Mouse (Mus musculus) spleen, adult 18-20 months (tissue): ENCODE data around the gene Zfp664.

Experiments used
- DNase-seq, 2 experiments: peaks; one replicate each; pipeline ENCODE4 v3.0.0; 2022; ENCODE audit warnings: mixed read lengths in 2 of 2

The Zfp664 gene

DNA sequence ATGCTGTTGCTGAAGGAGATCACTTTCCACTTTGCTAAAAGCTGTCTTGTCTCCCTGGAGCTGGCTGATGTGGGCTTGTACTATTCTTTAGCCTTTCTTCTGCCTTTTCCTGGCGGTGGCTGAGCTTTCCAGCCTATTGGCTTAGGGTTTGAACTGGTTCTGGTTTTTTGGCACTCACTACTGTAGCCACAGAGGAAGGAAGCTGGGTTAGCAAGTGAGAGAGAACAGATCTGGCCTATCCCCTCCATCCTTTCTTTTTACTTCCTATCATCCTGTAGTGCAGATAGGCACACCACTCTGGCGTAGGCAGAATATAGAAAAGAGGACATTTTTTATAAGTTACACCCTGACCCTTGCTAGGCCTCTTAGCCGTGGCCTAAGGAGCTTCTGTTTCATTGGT is 10.6 kb downstream of the Zfp664 start:
- no peak for DNase-seq

DNA sequence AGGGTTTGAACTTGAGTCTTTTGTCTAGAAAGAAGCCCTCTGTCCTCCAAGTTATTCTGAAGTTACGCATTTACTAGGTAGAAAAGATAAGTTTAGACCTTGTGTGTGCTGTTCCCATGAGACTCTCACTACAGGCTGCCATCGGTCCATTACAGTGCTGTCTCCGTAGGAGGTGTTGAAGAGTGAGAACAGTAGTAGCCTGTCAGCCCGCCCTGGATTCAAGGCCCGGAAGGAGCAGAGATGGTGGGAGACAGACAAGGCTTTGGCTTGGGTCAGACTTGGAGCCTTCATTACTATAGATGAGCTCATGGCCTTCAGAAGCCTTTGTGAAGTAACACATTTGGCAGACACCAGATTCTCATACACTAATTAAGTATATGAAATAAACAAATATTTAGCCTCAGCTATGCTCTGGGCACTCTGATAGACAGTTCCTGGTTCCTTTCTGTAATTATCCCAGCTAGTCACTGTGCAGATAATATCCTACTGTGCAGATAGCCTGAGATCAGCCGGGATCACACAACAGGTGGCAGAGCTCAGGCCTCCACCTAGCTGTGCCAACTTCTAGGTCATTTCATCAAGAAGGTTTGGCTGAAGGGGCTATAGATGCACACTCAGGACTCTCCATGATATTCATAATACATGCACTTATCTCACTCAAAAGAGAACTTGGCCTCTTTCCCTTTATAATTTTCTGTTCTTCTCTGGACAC is 11.6 kb downstream of the Zfp664 start:
- DNase-seq = no peak

DNA sequence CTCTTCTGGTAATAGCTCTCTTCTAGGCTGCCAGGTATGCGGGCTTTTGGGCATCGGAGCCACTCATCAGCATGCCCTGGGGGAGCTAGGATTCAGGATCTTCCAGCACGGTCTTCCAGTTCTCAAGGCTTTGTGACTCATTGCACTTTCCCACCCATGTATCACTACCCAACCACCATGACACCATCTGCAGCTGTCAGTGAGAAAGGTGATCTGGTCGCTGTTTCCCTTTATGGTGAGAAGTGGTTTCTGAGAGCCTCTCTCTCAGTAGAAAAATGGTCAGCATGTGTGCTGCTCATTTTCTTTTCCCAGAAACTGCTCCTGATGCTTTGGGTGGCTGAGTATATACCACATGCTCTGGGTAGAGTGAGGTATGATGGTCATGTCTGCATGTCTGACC is 16.8 kb downstream of the Zfp664 start:
- DNase-seq = no peak

DNA sequence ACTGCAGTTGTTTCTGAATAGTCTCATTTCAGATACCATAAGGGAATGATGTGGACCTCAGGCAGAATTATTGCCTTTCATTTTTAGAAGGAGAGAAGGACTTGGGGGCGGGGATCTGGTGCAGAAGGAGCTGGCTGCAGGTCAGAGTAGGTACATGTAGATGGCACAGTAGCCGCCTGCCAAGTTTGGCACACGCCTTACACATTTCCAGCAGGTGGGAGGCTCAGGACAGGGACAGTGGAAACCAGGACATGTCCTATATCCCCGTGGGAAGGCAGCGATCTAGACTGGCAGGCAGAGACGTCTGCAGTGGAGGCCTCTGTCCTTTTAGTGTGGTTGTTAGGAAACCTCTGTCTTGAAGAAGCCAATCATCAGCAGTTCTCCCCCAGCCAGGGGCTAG is 17.3 kb downstream of the Zfp664 start:
- no peak for DNase-seq

DNA sequence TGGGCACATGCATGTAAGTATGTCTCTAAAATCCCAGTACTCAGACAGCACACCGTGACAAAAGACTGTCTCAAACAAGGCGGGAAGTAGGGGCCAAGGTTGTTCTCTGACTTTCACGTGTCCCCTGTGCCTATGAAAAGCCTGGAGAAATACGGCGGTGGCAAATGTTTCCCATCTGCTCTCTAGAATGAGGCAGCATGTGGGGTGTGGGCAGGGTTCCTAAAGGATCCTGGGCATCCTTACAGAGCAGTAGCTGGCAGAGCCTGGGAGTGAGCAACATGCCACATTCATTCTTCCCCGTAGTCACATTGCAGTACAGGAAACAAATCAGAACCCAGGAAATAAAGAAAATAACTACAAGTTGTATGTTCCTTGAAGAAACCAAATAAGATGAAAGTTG is 21.4 kb downstream of the Zfp664 start:
- no peak for DNase-seq

DNA sequence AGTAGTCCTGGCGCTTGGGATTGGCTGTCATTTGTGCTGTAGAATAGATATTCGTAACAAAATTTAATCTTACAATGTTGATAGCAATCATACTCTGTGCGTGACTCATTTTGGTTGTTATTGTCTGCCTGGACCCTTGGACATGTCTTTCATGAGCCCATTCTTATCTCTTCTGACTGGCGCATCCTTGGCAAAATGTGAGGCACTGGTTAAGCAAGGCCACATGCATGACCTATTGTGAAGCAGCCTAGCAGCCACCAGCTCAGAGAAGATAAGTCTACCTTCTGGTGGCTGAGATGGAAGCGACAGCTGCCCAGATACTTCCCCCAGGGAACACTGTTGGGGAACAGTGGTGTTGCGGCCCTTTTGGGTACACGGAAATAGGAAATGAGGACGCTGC is 26.2 kb downstream of the Zfp664 start:
- no peak for DNase-seq

DNA sequence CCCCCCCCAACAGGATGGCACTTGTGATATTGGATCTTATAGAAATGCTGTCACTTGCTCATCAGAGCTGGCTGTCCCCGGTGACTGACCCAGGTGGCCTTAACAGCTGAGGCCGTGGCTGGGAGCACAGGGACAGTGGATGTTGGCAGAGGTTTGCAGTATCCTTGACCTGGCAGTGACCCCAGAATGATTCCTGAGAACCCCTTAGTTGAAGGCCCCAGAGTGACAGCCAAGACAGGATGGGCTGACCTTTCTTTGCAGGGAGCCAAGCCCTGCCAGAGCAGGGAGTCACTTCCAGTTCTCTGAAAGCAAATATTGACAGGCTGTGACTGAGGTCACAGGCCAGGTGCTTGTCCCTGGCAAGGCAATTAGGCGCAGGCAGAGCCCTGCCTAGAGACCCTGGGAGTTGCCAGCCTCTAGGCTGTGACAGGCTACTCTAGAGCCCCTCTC is 29.5 kb downstream of the Zfp664 start:
- DNase-seq = no peak

DNA sequence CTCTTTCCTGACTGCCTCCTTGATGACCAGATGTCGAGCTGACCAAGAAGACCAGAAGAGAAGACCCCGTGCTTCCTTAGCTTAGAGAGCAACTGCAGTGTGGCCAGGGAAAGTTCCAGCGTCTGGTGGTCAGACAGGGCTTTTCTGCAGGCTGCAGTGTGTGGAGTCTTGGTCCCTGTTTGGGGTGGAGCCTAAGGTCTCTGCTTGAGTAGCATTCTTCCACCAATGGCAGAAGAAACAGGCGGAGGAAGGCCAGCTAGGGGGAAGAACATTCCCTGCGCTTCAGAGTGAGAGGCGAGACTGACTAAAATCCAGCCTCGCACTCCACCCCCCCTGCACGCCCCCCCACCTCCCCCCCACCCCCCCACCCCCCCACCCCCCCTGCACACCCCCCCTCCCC is 33.6 kb downstream of the Zfp664 start:
- DNase-seq = no peak

DNA sequence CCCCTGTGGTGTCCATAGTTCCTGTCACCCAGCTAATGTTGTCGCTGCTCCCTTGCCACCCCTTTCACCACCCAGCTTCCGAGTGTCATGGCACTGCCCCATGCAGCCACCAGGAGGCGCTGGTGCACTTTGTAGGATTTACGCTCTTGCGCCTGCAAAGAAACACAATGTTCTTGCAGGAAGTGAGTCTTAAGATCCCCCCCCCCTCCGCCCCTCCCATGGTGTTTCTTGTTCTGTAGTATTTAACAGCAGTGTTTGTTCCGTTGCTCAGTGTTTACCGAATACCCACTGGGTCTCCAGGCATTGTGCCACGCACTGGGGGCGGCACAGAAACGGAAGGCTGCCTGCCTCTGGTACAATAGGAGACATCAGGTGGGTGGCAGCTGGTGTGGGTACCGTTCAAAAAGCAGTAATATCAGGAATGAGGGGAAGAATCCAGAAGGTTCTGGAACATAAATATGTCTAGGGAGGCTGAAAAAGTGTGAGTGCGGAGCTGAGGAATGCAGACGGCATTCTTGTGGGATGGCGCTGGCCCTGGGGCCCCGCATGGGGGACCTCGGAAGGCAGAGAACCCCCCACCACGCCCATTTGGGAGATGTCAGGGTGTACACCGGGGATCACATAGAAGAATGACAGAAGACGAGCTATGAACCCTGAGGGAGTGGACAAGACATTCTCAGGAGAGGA is 37.6 kb downstream of the Zfp664 start:
- DNase-seq = peak; percentile 67 to 85

DNA sequence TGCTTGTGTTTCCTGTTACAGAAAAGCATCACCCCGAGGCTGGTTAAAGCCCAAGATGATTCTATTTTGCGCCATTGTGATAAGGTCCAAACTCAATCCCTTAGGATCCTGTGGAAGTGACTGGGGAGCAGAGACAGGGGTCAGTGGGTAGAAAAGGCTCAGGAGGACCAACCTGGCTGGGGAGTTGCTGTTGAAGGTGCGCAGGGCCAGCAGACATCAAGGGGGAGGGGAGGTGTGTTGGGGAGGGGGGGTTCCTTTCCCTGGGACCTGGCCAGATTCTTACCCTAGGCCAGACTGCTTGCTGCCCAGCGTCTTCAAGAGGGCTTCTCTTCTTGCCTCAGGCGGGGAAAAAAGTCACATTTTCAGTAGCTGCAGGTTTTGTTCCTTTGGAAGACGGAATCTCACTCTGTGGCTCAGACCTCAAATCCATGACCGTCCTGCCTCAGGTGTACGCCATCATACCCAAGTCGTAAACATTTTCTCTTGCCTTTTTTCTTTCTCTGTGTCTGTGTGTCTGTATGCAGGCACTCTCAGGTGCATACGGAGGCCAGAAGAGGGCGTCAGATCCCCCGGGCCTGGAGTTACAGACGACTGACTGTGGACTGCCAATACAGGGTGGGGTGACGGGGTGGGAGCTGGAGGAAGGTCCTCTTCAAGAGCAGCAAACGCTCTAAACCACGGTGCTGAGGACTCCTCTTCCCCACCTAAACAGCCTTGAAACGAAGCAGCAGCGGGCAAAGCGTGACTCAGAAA is 38.4 kb downstream of the Zfp664 start:
- no peak for DNase-seq

DNA sequence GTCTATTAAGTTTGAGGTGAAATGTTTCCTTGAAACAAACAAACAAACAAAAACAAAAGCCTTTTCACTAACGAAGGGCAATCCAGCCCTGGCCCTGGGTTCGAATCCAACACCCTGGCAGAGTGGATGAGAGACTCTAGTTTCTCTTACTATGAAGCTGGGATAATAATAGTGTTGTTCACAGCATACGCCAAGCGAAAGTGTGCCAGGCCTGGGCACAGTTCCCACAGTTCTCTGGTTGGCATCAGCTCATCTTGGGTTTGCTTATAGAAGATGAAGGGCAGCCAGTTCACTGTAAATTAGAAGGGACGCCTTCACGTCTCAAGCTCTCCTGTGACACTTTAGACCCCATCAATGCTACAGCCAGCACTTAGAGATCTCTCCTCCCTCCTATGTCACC is 39.2 kb downstream of the Zfp664 start:
- no peak for DNase-seq

DNA sequence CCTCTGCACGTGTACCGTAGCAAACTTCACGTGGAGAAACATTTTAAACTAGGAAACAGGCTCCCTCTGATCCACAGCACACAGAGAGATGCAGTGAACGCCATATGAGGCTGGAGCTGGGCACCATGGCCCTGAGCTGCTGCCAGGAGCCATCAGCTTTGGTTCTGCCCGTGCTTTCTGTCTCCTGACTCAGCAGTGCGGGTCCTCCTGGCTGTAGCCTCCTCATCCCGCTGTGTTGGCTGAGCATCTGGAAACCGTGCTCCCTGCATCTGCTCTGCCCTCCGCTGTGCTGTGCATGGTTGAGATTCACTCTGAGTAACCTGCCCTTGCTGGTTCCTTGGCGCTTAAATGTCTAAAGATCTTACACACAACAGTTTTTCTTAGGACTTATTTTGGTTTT is 39.7 kb downstream of the Zfp664 start:
- no peak for DNase-seq

DNA sequence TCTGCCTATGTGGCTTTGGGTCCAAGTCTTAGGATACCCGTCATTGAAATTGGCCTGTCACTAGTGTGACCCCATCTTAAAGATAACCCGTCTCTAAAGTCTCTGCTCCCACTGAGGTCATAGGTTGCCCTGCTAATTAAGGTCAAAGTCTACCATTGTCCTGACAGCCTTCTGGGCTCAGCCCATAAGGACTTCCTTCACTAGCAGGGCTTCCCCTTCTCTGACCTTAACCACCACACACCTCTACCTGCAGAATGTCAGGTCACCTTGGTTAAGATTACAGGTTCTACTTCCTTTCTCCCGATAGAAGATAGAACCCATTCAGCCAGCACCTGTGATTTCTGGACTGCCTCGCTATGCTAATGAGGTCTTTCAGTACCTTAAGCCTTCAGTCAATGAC is 41.4 kb downstream of the Zfp664 start:
- DNase-seq = no peak

DNA sequence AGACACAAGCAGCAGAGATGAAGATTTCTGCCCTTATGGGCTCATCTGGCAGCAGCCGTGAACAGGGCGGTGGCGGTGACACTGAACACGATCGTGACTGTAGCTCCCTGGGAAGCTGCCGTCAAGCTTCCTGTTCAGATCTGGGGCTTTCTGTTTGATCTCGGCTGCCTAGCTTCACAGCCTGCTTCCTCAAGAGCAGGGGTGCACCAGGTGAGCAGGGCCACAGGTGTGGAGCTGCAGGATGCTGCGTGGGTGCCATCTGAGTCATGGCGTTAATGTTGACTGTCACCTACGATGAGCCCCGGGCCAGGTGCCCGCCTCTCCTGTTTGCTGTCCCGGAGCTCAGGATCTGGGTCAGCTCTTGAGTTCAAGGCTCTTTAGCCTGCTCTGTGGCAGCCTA is 44.4 kb downstream of the Zfp664 start:
- DNase-seq = no peak

DNA sequence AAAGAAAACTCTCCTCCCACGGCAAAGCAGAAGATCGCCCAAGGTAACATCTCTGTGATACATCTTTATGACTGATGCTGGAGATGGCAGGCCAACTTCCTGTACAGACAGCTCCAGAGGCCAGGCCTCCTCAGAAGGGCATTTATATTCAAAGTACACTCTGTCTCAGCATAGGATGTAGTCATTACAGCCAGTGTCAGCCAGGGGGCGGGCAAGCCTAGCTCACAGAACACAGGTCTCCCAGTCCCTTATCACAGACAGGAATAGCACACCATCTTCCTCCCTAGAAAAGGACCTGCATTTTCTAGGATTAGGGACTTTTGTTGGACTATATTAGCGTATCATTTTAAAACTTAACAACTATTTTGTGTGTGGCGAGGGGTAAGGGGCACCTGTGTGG is 46.4 kb downstream of the Zfp664 start:
- DNase-seq = peak; percentile 44 to 63

DNA sequence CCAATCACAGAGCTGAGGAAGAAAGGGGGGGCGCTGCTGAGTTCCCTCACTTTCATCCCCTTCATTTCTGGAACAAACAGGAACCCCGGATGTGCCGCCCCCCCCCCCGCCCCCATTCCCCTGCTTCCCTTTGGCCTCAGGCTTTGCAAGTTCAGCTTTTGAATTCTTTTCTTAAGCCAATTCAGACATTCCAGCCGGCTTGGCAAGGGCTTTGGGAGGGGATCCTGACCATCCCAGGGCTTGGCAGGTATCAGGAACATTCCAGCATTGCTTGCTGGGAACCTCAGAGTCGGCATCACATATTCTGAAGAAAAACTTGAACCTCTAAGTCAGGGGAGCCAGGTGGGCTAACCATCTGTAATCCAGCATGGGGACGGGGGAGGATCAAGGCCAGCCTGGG is 49.8 kb downstream of the Zfp664 start:
- no peak for DNase-seq

DNA sequence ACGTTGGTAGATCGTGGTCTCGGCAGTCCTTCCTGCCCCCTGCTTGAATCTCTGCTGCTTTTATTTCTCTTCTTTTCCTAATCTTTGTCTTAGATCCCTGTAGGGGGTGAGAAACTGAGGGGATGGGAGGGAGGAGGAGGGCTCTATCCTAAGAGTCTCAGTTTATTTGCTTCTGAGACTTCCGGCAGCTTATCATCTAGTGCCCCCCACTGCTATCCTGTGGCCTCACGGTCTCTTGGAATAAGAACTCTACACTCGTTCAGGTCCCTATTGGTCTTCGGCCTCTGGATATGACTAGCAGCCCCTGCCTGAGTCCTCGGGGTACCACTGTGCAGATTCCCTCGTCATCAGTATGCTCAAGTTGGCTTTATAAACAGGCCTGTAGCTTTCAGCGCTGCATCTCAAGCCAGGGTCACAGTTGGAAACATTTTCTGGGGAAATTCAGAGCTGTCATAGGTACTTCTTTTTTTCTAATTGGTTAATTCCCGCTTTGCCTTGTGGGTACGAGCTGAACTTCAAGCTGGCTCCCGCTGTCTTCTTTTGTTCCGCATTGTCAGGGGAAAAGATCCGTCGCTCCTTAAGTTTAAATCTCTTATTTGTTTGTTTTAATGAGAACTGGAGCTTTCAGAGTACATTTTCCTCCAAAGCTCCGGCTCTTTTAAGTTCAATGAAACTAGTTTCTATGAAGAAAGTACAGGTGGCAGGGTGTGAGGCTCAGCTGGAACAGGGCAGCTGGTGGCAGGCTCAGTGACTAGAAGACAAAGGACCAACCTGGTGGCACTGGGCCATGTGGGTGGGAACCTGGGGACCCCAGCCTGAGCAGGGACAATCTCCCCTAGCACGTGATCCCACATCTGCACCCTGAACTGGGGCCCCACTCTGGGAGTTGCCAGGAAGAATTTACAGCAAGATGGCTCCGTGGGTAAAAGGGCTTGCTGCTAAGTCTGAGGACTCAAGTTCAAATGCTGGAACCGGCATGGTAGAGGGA is 50.7 kb downstream of the Zfp664 start:
- DNase-seq = no peak

DNA sequence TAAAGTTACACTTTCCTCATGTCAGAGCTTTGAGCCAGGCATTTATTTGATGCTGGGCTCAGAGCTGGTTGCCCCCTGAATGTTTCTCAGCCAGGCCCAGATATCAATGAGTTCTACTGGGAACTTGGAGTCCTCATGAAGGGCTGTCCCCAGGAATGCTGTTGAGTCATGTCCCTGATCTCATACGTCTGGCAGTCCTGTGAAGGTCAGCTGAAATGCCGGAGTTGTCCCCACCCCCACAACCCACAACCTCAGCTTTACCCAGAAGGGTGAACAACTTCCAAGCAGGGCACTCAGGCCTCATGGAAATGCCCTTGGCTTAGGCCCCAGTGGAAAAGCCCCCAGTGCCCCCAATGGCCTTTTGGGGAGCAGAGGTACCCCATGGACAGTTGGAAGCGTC is 57.3 kb downstream of the Zfp664 start:
- DNase-seq = no peak

DNA sequence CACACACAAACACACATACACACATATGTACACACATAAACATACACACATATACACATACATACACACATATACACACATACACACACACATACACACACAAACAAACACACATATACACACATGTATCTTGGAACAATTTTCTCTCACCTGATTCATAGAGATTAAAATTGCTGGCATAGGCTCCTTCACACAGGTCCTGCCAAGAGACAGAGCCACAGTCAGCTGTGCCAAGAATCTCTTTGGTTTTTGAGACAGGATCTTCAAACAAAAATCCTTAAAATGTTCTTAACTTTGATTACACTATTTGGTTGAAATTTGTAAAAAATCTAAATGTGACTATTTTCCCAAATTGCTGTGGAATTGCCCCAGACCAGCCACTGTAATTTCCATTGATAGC is 58.9 kb downstream of the Zfp664 start:
- no peak for DNase-seq

DNA sequence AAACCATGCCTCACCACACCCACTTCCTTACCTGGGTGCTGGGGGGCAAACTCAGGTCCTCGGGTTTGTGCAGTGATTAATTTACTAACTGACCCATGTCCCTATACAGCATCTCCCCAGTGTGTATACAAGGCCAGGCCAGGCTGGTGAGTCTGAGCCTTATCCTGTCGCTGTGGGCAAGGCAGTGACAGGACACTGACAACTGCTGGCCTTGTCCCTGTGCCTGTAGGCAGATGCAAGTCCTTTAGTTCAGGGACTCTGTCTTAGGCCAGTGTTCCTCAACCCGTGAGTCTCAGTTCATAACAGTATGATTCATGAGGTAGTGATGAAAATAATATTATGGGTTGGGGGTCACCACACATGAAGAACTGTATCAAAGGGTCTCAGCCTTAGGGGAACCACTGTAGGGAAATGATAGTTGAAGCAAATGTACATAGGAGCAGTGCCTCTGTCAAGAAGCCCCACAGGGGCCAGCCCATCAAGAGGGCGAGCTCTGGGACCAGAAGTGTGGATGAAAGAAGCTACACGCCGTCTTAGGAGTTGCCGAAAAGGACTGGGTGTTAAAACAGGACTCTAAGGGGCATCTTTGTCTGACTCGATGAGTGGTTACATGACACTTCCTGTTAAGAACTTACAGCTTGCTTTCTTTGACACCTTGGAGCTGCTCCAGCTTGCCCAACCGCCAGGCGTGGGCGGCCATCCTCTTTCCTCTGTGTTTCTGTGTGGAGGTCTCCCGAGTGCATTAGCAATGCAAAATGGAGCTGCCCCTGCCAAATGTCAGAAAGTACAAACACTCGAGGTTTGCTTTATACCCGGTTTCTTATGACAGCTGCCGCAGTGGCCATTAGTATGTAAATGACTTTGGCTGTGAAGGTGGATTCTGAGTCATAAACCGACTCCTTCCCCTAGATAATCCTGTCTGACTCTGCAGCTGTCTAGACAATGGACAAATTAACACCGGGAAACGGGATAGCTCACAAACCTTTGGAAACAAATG is 60.2 kb downstream of the Zfp664 start:
- DNase-seq = no peak

DNA sequence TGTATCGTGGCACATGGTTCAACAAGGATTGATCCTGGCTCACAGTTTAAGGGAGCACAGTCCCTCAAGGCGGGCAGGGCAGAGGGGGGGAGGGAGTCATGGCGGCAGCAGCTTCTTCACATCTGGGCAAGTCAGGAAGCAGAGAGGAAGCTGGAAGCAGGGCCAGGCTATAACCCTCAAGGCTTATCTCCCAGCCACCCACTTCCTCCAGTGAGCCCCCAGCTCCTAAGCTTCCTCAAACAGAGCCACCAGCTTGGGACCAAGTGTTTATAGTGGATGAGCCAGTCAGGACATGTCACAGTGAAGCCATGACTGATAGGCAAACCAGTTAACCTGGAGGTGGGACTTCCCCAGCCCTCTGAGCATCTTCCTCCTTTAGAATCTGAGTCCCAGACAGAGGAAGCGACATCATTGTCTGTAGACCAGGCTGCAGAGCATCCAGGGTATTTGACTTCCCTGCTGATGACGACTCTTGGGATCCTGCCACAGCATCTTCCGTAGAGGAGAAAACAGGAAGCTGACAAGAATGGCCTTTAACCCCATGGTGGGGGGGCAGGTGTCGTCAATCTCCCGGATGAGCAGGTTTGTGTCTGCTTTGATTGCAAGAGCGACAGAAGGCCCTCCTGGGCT is 67.0 kb downstream of the Zfp664 start:
- no peak for DNase-seq
